Comparison of ENCODE assay signal across 8 mouse cellular contexts in the genomic region with DNA sequence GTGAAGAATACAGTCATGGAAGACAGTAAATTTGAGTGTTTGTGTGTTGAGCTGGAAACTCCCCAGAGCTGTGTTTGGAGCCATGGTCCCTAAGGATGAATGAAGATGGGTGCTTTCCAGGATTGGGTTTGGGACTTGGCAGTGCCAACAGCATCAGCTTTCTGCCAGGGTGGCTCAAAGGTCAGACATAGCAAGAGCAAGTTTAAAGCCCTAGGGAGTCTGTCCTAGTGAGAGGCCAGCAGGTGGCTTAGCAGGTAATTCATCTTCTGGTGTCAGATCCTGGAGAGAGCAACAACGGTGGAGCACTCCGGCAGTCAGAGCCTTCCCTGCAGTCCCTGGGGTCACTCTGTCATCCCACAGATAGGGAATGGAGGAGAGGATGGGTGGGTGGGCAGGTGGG. TPM values are rescaled to one million over a fixed set of nuclear protein-coding genes. Genes with fewer than 3 reads are reported as not detected.
DNase-seq lines count a peak whose midpoint lies in the region; ATAC-seq and TF ChIP-seq lines count a peak whose summit lies in the region.

No protein-coding gene starts in this region.

- TF ChIP-seq POLR2A in small intestine, adult 2 months (IDR thresholded peaks at IDR 0.05; ENCODE audit: low read depth, low read length), result no peak

- peak; percentile 21; the same call in 1 of the 2 replicates for TF ChIP-seq CTCF in small intestine, adult 2 months (IDR thresholded peaks at IDR 0.05; ENCODE audit: extremely low read depth, insufficient read length, insufficient replicate concordance, low read depth, low read length)

- H3K4me3 ChIP-seq in heart, embryonic 13.5 days, result no peak overlapping the region
- H3K4me3 ChIP-seq in midbrain, embryonic 10.5 days, result no peak overlapping the region
- H3K4me3 ChIP-seq in midbrain, embryonic 14.5 days (replicated peaks; ENCODE audit: low read depth, low read length), result no peak overlapping the region
- no peak overlapping the region for H3K4me3 ChIP-seq in small intestine, adult 2 months (ENCODE audit: low read depth, low read length)

- intact Hi-C loops in heart, postnatal 10 days (cut with DNase I), result loop anchor here (2.0 kb wide), 1 partner anchor 74 kb away; a partner anchor contains a TSS
- intact Hi-C loops in left cerebral cortex, postnatal 10 days (cut with DNase I), result loop anchor here (5.0 to 10.0 kb wide), 3 partner anchors 56 to 184 kb away; a partner anchor contains a TSS

- 32% methylated on average over 2 of the region's 2 CpGs for whole genome bisulfite sequencing in heart, embryonic 13.5 days
- 74% methylated on average over 2 of the region's 2 CpGs for WGBS in midbrain, embryonic 10.5 days
- WGBS in midbrain, embryonic 14.5 days, result 63% methylated on average over 2 of the region's 2 CpGs
- 14% methylated on average over 2 of the region's 2 CpGs for WGBS in small intestine, adult 2 months

- ATAC-seq in heart, embryonic 13.5 days (ENCODE audit: extremely low read depth, insufficient number of reproducible peaks, low FRiP score, low TSS enrichment), result no peak
- ATAC-seq in midbrain, embryonic 14.5 days (ENCODE audit: low FRiP score, low TSS enrichment), result no peak

- no peaks in the 10 kb centered on the region for H3K27me3 ChIP-seq in heart, embryonic 13.5 days (replicated peaks)
- no peaks in the 10 kb centered on the region for H3K27me3 ChIP-seq in midbrain, embryonic 10.5 days (ENCODE audit: low read depth, poor library complexity, severe bottlenecking)
- H3K27me3 ChIP-seq in midbrain, embryonic 14.5 days (ENCODE audit: control insufficient read depth, insufficient read depth, low read length), result no peaks in the 10 kb centered on the region
- no peaks in the 10 kb centered on the region for H3K27me3 ChIP-seq in small intestine, adult 2 months (ENCODE audit: control insufficient read depth, insufficient read depth, low read length)

- peaks cover 53% of the 10 kb centered on the region for H3K4me1 ChIP-seq in heart, embryonic 13.5 days
- H3K4me1 ChIP-seq in midbrain, embryonic 10.5 days, result peaks cover 29% of the 10 kb centered on the region
- peaks cover 10% of the 10 kb centered on the region for H3K4me1 ChIP-seq in midbrain, embryonic 14.5 days (ENCODE audit: control insufficient read depth, insufficient read depth, low read length)
- peaks cover 34% of the 10 kb centered on the region for H3K4me1 ChIP-seq in small intestine, adult 2 months (ENCODE audit: control insufficient read depth, insufficient read depth, insufficient read length, low read length)

- peak; percentile 49 for DNase-seq in adrenal gland, postnatal 14 days
- no peak for DNase-seq in adrenal gland, adult 8-10 months
- DNase-seq in heart, postnatal 10 days, result no peak
- DNase-seq in midbrain, embryonic 10.5 days (ENCODE audit: low spot score), result no peak
- no peak for DNase-seq in midbrain, embryonic 14.5 days
- no peak for DNase-seq in left cerebral cortex, postnatal 10 days (ENCODE audit: extremely low spot score in 1 of 2, low spot score in 2 of 2)

- H3K36me3 ChIP-seq in heart, embryonic 13.5 days, result peaks cover 20% of the 10 kb centered on the region
- peaks cover 38% of the 10 kb centered on the region for H3K36me3 ChIP-seq in midbrain, embryonic 10.5 days
- H3K36me3 ChIP-seq in midbrain, embryonic 14.5 days (ENCODE audit: control insufficient read depth, insufficient read depth, low read length), result peaks cover 6% of the 10 kb centered on the region; the same call in 1 of the 2 replicates
- H3K36me3 ChIP-seq in small intestine, adult 2 months (ENCODE audit: control insufficient read depth, insufficient read depth, low read length), result peaks cover 12% of the 10 kb centered on the region

- no peak overlapping the region for H3K4me2 ChIP-seq in heart, embryonic 13.5 days
- H3K4me2 ChIP-seq in midbrain, embryonic 14.5 days (ENCODE audit: low read length), result no peak overlapping the region

- no peaks in the 10 kb centered on the region for H3K9me3 ChIP-seq in heart, embryonic 13.5 days
- no peaks in the 10 kb centered on the region for H3K9me3 ChIP-seq in midbrain, embryonic 10.5 days (replicated peaks)
- no peaks in the 10 kb centered on the region for H3K9me3 ChIP-seq in midbrain, embryonic 14.5 days (ENCODE audit: control insufficient read depth, low read length)

- H3K27ac ChIP-seq in heart, embryonic 13.5 days (replicated peaks), result peak overlapping the region; percentile 76
- H3K27ac ChIP-seq in midbrain, embryonic 10.5 days (replicated peaks), result peak overlapping the region; percentile 64
- H3K27ac ChIP-seq in midbrain, embryonic 14.5 days (replicated peaks; ENCODE audit: low read depth, low read length), result no peak overlapping the region
- H3K27ac ChIP-seq in small intestine, adult 2 months (ENCODE audit: insufficient read depth, low read depth, low read length), result peak overlapping the region; percentile 22

- H3K9ac ChIP-seq in heart, embryonic 13.5 days, result peak overlapping the region; percentile 69
- H3K9ac ChIP-seq in midbrain, embryonic 14.5 days (replicated peaks; ENCODE audit: low read length), result no peak overlapping the region

RNA-seq across cellular contexts. Expression of a gene that starts 31.5 kb away (rescaled TPM):
- 3.1 and 3.9 TPM in 2 replicates for total RNA-seq in adrenal gland, postnatal 14 days (2021)
- total RNA-seq in adrenal gland, adult 8-10 months (2022), result 1 to 10 TPM; 3.3 to 6.1 (median 5.3) TPM
- 3.6 and 3.7 TPM in 2 replicates for polyA plus RNA-seq in heart, embryonic 13.5 days (2015; fragmentation: Nextera tagmentation; extraction: Ambion mirVana)
- total RNA-seq in heart, postnatal 10 days (2021), result 1 to 10 TPM; 1.6 to 1.7 TPM
- polyA plus RNA-seq in midbrain, embryonic 10.5 days (2016; fragmentation: Nextera tagmentation; extraction: Ambion mirVana), result 9.1 and 10.0 TPM in 2 replicates
- polyA plus RNA-seq in midbrain, embryonic 14.5 days (2014; fragmentation: Nextera tagmentation; extraction: Ambion mirVana), result 2.8 and 3.4 TPM in 2 replicates
- polyA plus RNA-seq in small intestine, adult 2 months (2012; rRNA removed), result 414 and 869 TPM in 2 replicates
- 1 to 10 TPM; 3.7 to 3.8 TPM for total RNA-seq in left cerebral cortex, postnatal 10 days (2021)
